Mouse (Mus musculus): ENCODE measurements around the gene Gstt1.
"Not testable (repeated sequence)": the region's sequence is repeated elsewhere in the genome, so short reads cannot be mapped to it uniquely, and the experiment has no call there.

The Gstt1 gene

GRCm38 (mm10) chr10:75804217-75804616, 5.8 kb upstream of the Gstt1 start:
- DNase-seq: no peak

GRCm38 (mm10) chr10:75797619-75798175, 687 bp downstream of the Gstt1 start:
- DNase-seq: peak; percentile 83

- DNase-seq: peak; percentile 50
Observed at GRCm38 (mm10) chr10:75796731-75797516, 1.5 kb downstream of the Gstt1 start.

GRCm38 (mm10) chr10:75794880-75795279, 3.5 kb downstream of the Gstt1 start:
- no peak for DNase-seq

- no peak for DNase-seq
Observed at GRCm38 (mm10) chr10:75790773-75791172, 7.6 kb downstream of the Gstt1 start.

- no peak for DNase-seq
Observed at GRCm38 (mm10) chr10:75789841-75790240, 8.5 kb downstream of the Gstt1 start.

- DNase-seq: no peak
Observed at GRCm38 (mm10) chr10:75789081-75789735, 9.2 kb downstream of the Gstt1 start.

GRCm38 (mm10) chr10:75788277-75788676, 10.1 kb downstream of the Gstt1 start:
- no peak for DNase-seq

- DNase-seq: no peak
Observed at GRCm38 (mm10) chr10:75785442-75785841, 12.9 kb downstream of the Gstt1 start.

- no peak for DNase-seq
Observed at GRCm38 (mm10) chr10:75780769-75781578, 17.4 kb downstream of the Gstt1 start, which contains the start of the genes Gm20441 and Gstt3. TSS of gene Gm20441 (minus strand) at chr10:75780954. TSS of gene Gstt3 (minus strand) at chr10:75781414.

GRCm38 (mm10) chr10:75779206-75780174, 18.9 kb downstream of the Gstt1 start:
- no peak for DNase-seq

- peak; percentile 61 for DNase-seq
Observed at GRCm38 (mm10) chr10:75777885-75778284, 20.5 kb downstream of the Gstt1 start.

- DNase-seq: no peak
Observed at GRCm38 (mm10) chr10:75776562-75776961, 21.8 kb downstream of the Gstt1 start.

GRCm38 (mm10) chr10:75774587-75774986, 23.8 kb downstream of the Gstt1 start:
- DNase-seq: no peak

GRCm38 (mm10) chr10:75774102-75774501, 24.3 kb downstream of the Gstt1 start:
- DNase-seq: no peak

GRCm38 (mm10) chr10:75772795-75773664, 25.4 kb downstream of the Gstt1 start, which contains the start of gene Ddt:
TSS of gene Ddt (minus strand) at chr10:75773414.
- peak; percentile 94 for DNase-seq

GRCm38 (mm10) chr10:75767756-75768155, 30.6 kb downstream of the Gstt1 start:
- not testable (repeated sequence) for DNase-seq

- no peak for DNase-seq
Observed at GRCm38 (mm10) chr10:75766856-75767255, 31.5 kb downstream of the Gstt1 start.

GRCm38 (mm10) chr10:75764519-75765473, 33.6 kb downstream of the Gstt1 start:
- DNase-seq: peak; percentile 71

Measured in cerebellum, adult 9-11 months (tissue).